Mouse (Mus musculus) stomach, postnatal 0 days (tissue): Measurements from ENCODE around the gene Oma1.

Experiments
- CTCF ChIP-seq: IDR thresholded peaks from 2 replicates; pipeline ENCODE4 v1.5.1; 2016; ENCODE audit warnings: antibody characterized with exemption, low read depth, mild to moderate bottlenecking, moderate library complexity
- EP300 ChIP-seq: optimal IDR thresholded peaks from 2 replicates; pipeline ENCODE3; 2016; ENCODE audit warnings: antibody characterized with exemption

DNA sequence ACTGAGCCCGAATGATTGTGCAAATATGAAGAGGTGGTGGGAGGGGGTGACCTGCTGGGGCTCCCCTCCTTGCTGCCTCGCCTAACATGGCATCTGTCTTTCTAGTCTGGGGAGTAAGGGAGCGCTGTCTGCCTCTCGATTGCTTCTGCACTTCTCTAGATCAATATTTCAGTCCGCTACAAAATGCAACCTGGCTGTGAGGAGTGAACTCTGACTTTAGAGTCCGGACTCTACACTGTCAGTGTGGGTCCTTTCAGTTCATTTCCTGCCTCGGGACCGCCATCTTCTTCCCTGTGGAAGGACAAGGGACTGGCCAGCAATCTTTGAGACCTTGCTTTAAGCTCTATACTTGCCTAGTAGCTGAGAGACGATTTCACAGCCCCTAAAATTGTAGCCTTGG is 82.3 kb downstream of the Oma1 start:
- TF ChIP-seq CTCF, result no peak
- no peak for TF ChIP-seq EP300
